Mouse (Mus musculus) Patski (cell line): ENCODE measurements around the gene Procr. TPM values are rescaled to one million over a fixed set of nuclear protein-coding genes. Genes with fewer than 3 reads are reported as not detected.

Experiments used
- ATAC-seq: fragments of 100-300 bp; one replicate; pipeline ENCODE4 v1.8.0; 2021
- CTCF ChIA-PET: fragments of 350-600 bp; sonication (Branson Sonifier 250); formaldehyde crosslinking; loops from one replicate; lab custom pipeline; 2022; ENCODE audit warnings: inconsistent platforms; lab: Charles Lee
- POLR2A ChIA-PET: fragments of 350-600 bp; sonication (Branson Sonifier 250); formaldehyde crosslinking; loops from one replicate; lab custom pipeline; 2022; ENCODE audit warnings: antibody characterized with exemption, inconsistent platforms; lab: Charles Lee
- DNase-seq: peaks from one replicate; pipeline ENCODE4 v3.0.0-alpha.2; 2011; ENCODE audit warnings: low read depth, low spot score
- H3K27me3 ChIP-seq: fragments of 371-371 bp; one replicate; pipeline ENCODE4 v1.5.1; 2021
- CTCF ChIP-seq: fragments of 100-300 bp; IDR thresholded peaks from one replicate; pipeline ENCODE4 v1.5.1; 2021
- in situ Hi-C: fragments of 300-500 bp; cut with MboI; formaldehyde crosslinking; loops from 3 replicates; pipeline ENCODE4 v1.11.1; 2018; ENCODE audit warnings: low pct_unique_long_range_greater_than_20kb, mixed read lengths
- polyA plus RNA-seq: library from polyadenylated mRNA; unstranded; gene quantifications from one replicate; pipeline ENCODE4 v1.2.3, GENCODE M21; 2021

The Procr gene
- polyA plus RNA-seq, 1 experiment from 2014 or later, result 4.5 TPM

DNA sequence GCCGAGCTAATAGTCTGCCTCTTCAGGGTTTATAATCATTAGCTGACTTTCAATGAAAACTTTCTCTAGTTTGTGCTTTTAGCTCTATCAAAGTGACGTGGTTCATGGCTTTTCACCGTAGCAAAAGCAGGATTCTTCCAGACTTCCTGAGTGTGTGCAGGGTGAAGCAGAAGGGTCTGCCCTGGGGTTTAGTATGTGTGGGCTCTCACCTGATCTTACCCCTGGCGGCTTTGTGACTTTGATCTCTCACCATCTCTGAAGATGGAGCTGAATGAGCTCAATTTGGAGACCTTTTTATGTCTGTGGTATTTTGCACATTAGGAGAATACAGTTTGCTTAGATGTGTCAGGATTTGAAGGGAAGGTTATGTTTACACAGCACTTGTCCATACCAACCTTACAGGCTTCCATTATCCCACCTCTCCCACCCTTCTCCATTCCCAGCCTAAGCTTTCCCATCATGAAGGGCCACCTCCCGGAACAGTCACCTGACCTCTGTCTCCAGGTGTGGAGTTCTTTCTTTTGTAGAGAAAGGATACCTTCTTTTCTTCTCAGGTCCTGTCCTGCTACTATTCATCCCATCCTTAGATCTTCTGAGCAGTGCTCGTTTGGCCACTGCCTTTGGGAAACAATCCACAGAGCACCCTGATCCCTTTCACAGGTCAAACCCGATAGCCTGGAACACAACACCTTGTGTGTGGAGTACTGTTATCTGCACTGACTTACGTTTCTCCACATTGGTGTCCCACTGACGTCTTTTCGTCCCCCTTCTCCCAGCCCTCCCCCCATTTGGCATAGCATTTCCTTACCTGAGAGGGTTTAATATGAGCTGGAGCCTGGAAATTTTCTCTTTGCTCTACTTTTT is 26.1 kb downstream of the Procr start:
- DNase-seq (no peak), ATAC-seq (no peak)
- ChIA-PET CTCF (interaction anchor here (1.0 to 1.5 kb wide), 2 partner anchors 9 to 12 kb away, joined by 3 to 4 read pairs; no protein-coding TSS in a partner anchor), POLR2A (no interaction called here)
- in situ Hi-C loops, result no loop called here
- H3K27me3 ChIP-seq, result peaks cover 46% of the 10 kb centered on the region
- TF ChIP-seq CTCF, result no peak

DNA sequence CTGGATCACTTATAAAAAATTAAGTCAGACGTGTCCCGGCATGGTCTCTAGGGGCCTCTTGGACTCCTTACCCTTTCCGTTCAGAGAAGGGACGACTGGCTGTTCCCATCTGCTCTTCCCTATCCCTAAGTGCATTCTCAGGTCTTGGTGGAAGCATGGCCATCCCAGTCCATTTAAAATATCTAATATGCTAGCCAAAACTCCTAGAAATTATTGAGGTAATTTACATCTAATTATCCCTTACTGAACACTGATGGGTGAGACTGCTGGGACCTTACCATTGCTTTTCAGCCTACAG is 26.7 kb downstream of the Procr start:
- H3K27me3 ChIP-seq, result peaks cover 46% of the 10 kb centered on the region
- CTCF ChIA-PET, result no interaction called here
- POLR2A ChIA-PET, result no interaction called here
- ATAC-seq (no peak), DNase-seq (no peak)
- no peak for TF ChIP-seq CTCF
- in situ Hi-C loops, result no loop called here

DNA sequence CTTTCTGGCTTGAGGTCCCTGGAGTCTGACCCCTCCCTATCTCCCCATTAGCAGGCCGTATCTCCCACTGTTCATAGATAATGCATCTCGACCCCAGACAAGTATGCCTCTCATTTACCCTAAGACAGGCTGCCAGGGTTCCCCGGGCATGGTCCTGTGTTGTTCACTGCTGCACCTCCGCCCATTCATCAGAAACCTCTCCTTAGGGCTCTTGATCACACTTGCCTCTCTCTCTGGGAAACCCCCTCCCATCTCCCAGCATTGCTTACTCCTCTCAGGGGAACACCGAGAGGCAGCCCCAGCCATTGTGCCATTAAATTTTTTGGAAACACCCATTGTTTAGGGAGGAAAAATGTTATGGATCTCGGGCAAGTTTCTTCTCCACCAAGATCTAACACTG is 27.1 kb downstream of the Procr start:
- peaks cover 46% of the 10 kb centered on the region for H3K27me3 ChIP-seq
- TF ChIP-seq CTCF, result no peak
- in situ Hi-C loops, result no loop called here
- CTCF ChIA-PET, result no interaction called here
- ATAC-seq (no peak), DNase-seq (no peak)
- POLR2A ChIA-PET, result no interaction called here

DNA sequence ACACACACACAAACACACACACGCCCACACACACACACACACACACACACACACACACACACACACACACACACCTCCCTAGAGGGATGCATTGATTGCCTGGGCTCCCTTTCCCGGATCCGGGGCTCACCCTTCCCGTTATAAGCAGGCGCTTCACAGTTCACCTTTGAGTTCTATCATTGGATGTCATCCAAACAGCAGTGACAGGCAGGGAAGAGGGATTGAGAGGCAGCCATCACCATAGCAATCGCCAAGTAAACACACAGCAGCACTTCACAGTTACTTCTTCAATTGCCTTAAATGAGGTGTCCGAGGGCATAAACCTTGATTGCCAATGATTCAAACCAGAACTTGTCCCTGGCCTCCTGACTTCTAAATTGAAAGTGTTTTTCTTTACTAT is 28.1 kb downstream of the Procr start:
- in situ Hi-C loops, result no loop called here
- ChIA-PET POLR2A (no interaction called here), CTCF (no interaction called here)
- ATAC-seq (no peak), DNase-seq (no peak)
- H3K27me3 ChIP-seq, result peaks cover 37% of the 10 kb centered on the region
- no peak for TF ChIP-seq CTCF

DNA sequence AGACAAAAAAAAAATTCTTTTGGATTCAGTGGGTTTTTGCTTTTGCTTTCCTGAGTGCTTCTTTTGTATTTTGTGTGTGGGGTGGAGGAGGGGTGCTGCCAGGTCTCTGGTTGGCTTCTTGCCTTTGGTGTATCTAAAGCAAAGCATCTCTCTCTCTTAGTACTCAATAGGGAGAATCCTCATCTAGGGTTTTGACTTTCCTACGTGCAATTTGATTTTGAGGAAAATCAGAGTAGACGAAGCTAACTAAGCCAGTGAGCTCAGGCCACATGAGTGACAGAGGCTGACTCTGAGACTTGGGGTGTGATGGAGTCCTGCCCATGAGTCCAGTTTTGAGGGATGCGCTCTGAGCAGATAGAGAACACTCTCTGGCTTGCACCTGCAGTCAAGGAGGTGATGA is 28.6 kb downstream of the Procr start:
- H3K27me3 ChIP-seq, result peaks cover 34% of the 10 kb centered on the region
- ATAC-seq (no peak), DNase-seq (no peak)
- CTCF ChIA-PET, result no interaction called here
- no peak for TF ChIP-seq CTCF
- in situ Hi-C loops, result no loop called here
- POLR2A ChIA-PET, result no interaction called here

DNA sequence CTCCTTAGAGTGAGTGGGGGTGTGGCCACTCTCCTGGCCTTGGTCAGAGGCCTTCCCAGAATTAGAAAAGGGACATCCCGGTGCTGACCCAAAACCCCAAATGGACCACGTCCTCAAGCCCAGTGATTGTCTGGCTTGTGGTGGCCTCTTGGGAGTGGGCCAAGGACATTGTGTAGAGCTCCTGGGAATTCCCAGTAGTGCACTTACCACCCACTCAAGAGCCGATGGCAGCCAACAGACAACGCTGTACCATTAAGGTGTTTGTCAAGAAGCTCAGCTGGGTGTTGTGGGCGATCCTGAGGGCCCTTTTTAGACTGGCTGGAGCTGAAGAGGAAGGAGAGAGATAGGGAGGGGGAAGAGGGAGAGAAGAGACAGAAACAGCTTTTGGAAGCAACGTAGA is 33.6 kb downstream of the Procr start:
- peaks cover 8% of the 10 kb centered on the region for H3K27me3 ChIP-seq
- DNase-seq, result no peak
- no peak for ATAC-seq
- CTCF ChIA-PET, result interaction anchor here (1.3 kb wide), 1 partner anchor 13 kb away, joined by 3 read pairs; no protein-coding TSS in a partner anchor
- in situ Hi-C loops, result no loop called here
- TF ChIP-seq CTCF, result no peak
- POLR2A ChIA-PET, result no interaction called here

DNA sequence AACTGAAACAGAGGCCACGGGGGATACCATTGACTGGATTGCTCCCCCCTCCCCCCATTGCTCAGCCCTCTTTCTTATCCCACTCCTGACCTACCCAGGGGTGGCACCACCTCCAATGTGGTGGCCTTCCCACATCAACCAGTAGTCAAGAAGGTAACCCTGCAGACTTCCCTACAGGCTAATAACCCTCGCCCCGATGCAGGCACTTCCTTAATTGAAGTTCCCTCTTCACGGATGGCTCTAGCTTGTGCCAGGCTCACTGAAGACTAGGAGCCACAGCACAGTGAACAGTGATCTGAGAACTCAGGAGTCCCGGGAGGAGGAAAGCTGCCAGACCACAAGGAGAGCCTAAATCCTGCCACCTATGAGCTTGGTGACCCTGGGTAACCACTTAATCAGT is 36.0 kb downstream of the Procr start:
- in situ Hi-C loops, result no loop called here
- ChIA-PET CTCF (no interaction called here), POLR2A (no interaction called here)
- peaks cover 19% of the 10 kb centered on the region for H3K27me3 ChIP-seq
- no peak for ATAC-seq
- no peak for DNase-seq
- no peak for TF ChIP-seq CTCF

DNA sequence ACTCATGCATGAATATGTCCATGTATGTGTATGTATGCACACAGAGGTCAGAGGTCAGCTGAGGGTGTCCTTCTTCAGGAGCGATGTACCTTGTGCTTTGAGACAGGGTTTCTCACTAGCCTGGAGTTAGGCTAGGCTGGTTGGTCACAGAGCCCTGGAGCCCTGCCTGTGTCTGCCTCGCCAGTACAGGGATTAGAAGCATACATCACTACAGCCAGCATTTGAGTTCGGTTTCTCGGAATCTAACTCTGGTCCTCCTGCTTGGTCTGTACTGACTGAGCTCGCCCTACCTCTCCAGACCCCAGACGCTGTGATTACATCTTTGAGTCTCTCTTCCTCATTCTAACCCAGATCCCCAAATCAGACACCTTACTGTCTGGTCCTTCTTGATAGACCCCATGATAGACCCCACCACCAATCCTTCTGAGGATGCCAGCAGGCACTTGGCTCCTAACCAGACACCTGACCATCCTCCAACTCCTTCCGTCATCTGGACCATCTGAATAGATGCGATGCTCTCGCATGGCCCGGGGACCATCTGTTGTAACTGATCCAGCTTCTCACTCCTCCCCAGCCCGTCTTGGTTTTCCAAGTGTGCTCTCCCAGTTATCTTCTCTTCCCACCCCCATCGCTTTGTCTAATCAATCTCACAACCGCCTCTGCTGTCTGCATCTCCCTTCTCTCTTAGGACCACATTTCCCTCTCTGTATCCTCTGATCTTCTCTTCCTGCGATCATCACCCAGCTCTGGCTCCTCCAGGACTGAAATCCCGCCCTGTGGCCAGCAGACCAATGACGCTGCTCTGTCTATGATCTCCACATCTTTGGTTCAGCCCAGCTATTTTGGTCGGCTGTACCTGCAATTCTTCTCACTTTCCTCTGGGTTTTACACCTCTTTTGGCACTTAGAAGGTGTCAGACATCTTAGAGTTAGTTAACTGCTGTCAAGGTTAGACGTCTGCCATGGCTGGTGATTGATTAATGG is 37.3 kb downstream of the Procr start:
- ATAC-seq (no peak), DNase-seq (no peak)
- TF ChIP-seq CTCF, result no peak
- POLR2A ChIA-PET, result no interaction called here
- H3K27me3 ChIP-seq, result peaks cover 19% of the 10 kb centered on the region
- in situ Hi-C loops, result no loop called here
- CTCF ChIA-PET, result no interaction called here

DNA sequence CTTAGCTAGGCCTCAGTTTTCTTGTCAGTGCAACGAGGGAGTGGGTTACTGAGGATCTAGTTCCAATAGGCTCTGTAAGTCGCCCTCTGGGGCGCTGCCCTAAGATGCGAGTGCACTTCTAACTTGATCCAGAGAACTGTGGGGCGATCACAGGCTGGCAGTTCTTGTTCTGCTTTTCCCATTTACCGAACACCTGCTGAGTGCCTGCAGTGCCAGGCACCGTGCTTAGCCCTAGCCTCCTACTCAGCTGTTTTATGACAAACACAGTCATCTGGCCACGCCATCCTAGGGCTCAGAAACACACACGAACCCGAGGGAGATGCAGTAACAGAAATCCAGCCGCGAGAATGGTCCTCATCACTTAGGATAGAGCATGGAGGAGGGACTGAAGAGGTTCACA is 42.0 kb downstream of the Procr start:
- ATAC-seq, result no peak
- CTCF ChIA-PET, result no interaction called here
- no peak for TF ChIP-seq CTCF
- DNase-seq, result no peak
- POLR2A ChIA-PET, result no interaction called here
- H3K27me3 ChIP-seq, result peaks cover 19% of the 10 kb centered on the region
- in situ Hi-C loops, result no loop called here

DNA sequence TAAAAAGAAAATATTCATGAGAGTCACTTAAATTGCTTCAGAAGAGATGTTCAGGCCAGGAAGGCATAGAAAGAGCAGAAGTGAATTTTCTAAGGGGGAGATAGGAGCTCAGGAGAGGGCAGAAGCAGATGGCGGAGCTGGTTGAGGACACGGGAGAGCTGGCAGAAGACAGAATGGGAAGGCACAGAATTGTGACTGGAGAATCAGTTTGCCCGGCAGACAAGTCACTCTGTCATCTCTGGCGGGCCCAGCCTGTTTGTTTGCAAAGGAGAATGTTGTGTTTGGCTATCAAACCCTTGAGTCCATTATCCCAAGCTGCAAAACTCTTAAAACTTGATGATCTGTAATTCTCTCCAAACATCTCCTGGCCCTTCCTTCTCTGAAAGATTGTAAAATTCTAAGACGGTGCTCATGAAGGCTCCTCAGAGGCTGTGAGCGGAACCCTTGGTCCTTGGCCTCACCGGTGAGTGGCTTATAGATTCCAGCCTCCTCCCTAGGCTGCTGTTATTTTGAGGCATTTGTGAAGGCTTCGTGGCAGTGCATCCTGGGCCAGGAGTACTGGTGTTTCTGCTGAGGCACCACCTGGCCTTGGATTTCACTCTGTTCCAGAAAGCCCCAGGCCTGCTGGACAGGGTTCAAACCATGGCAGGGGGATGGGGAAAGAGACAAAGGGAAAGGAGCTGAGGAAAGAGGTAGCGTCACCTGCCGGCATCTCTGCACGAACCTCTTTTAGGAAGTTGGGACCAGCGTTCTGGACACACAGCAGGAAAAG is 43.9 kb downstream of the Procr start:
- peaks cover 12% of the 10 kb centered on the region for H3K27me3 ChIP-seq
- ChIA-PET POLR2A (no interaction called here), CTCF (no interaction called here)
- no peak for ATAC-seq
- in situ Hi-C loops, result no loop called here
- no peak for DNase-seq
- TF ChIP-seq CTCF, result no peak
